Mouse (Mus musculus) CH12F3 (cell line): ENCODE measurements around the gene Reln.

Source experiments
- in situ Hi-C: fragments of 300-500 bp; cut with MboI; formaldehyde crosslinking; loops from 2 replicates; pipeline ENCODE4 v1.14.3; 2020; ENCODE audit warnings: low sequenced_read_pairs

Gene Reln

DNA sequence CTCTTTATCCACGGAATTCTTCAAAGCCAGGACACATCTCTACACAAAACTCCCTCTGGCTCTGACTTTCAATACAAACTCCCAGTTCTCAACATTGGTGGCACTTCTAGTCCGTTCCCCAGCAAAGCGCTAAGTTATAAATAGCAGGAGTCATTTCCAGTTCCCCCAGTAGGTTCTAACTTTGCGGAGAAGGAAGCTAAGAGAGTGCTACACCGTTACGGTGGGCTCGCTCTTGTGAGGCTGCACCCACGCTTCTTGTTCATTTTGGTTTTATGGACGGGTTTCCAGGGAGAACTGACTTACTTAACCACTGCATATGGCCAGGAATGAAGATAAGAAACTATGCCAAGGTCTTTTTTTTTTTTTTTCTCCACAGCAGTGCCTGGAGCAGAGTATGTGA lies 405.1 kb downstream of the Reln start:
- in situ Hi-C loops, result no loop called here

DNA sequence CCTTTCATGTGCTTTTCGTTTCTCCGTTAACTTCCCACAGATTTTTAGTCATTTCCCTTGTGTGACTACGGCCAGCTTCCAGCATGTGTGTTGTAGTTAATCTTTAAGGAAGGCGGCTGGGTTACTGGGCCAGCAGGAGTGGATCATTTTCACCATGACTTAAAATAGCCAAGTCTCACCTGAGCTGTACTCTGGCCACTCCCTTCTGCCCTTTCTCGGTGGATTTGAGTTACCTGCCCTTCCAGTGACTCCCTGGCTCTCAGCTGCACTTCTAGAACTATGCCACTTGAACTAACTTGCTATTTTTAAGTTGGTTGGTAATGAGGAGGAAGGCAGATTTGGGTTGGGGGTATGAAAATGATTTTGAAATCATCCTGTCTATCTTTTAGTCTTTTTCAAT lies 406.4 kb downstream of the Reln start:
- in situ Hi-C loops, result no loop called here

DNA sequence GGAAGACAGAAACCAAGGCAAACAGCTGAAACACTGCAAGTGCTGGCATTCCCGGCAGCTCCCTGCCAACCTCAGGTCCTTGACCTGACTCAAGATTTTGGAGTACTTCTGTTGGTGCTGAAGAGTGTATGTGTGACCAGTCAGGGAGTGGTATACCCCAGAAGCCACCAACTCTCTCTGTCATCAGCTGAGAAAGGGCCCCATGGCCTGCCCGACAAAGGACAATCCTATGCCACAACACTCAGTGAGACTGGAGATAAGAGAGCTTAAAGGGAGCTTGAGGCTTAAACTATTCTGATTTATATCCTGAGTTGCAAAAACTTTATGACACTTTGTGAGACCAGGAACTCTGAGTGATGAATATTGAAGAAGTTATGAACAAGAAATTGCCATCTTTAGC lies 407.9 kb downstream of the Reln start:
- in situ Hi-C loops, result no loop called here

DNA sequence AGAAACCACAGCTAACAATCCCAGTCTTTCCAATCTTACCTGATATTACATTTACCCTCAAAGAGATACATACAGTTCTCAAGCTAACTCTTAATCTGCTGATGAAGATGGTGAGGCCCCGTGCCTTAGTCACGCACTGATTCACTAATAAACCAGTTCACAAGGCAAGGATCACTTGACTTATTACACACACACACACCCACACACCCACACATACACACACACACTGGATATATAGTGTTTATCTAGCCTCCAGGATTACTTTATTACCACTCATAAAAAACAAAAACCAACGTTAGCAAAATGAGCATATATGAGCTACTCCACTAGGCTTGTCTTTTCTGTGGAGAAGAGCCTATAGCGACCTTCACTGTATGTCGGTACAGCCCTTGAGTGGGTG lies 408.4 kb downstream of the Reln start:
- in situ Hi-C loops, result no loop called here

DNA sequence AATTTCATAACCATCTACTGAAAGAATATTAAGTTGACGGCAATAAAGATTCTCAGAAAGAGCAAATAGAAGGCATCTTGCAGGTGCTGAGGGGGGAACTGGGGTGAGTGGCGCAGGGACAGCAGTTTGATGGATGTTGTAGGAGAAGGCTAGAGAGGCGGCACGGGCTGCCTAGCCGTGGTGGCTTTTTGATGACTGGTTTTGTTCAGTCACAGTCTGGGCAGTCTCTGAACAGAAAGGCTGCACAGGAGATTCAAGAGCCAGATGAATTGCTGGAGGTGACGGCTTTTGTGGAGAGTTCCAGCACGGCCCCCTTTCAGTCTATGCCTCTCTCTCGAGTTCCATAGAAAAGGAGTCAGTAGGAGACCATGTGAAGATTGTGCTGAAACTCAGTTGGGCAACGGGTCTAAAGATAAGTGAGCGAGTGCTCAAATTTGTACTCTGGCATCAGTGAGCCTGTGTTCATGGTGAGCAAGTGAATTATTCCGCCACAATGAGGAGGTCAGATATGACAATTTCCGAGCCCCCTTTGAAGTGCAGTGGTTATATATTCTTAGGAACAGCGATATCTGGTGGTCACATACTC lies 409.6 kb downstream of the Reln start:
- in situ Hi-C loops, result no loop called here

DNA sequence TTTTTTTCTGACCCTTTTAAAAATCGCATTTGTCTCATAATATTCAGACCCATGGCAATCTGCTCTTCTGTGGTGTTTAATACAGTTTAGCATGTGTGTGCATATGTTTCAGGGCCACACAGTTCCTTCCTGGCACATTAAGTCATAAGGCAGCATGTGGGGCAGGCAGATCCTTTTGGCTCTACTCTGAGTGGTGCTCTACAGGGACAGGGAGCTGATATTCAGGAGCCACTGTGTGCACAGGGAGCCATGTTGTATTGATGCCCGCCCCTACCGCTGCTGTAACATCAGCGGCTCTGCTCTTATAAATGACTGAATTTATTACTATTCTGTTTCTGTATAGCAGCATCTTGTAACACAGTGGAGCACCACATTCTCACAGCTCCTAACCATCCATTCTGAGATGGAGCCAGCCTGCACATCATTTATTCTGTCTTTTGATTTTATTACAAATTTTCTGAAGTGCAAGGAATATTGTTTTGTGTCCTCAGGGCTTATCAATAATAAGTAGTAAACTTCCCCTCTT lies 410.3 kb downstream of the Reln start:
- in situ Hi-C loops, result no loop called here

DNA sequence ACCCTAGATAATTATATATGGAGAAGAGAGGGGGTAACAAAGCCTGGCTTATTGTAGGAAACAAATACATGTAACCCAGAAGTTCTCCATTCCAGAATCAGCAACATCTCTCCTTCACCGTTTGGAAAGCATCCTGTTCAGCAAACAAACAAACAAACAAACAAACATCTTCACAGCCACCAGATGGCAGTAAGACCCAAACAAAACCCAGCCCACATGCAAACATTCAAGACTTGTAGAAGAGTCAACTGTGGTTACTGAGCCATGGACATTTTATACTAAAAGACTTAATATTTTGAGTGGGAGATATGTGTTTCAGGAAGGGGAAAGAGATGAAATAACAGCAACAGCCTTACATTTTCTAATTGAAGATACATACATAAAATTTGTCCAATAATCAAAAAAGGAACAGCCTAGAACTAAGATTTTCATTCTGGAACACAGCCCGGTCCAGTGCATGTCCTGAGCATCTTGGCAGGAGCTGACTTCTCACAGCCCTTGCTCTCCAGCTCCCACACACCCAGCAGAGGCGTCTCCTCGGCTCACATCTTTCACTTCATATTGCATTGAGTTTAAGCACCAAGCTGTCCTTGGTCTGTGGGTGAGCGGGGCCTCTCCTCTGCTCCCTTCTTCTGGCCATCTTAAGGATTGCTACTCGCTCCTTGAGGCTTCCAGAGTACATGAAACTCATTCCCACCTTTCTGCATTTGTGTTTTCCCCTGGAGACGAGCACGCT lies 411.0 kb downstream of the Reln start:
- in situ Hi-C loops, result no loop called here

DNA sequence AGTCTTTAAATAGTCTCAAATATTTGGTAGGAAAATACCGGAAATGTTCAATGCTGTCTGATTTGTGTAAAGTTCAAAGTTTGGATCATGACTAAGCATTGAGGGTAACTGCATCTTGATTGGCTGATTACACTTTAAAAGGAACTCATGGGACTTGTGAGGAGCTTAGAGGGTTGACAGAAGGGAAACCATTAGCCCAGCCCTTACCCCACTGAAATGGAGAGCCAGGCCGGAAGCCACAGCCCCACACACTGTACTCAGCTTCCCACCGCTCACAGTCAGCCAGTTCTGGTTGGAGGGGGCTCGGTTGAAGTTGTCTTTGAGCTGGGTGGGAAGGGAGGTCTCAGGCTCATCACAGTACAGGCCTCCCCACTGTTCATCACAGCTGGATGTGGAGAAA lies 413.4 kb downstream of the Reln start:
- in situ Hi-C loops, result no loop called here

DNA sequence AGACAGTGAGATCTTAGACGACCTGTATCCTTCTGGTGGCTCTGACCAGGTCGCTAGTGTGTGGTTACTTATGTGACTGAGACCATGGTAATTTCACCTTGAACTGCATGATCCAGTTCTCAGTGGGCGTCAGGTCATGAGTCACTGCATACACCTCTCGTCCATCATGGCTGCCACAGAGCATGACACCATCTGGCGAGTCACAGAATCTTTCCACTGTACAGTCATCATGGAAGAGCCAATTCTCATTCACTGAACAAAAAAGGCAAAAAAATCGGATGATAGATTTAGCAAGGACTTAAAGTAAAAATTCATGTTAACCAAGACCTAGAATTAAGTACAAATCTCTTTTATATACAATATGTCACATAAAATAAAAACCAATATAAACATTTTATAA lies 424.2 kb downstream of the Reln start:
- in situ Hi-C loops, result no loop called here

DNA sequence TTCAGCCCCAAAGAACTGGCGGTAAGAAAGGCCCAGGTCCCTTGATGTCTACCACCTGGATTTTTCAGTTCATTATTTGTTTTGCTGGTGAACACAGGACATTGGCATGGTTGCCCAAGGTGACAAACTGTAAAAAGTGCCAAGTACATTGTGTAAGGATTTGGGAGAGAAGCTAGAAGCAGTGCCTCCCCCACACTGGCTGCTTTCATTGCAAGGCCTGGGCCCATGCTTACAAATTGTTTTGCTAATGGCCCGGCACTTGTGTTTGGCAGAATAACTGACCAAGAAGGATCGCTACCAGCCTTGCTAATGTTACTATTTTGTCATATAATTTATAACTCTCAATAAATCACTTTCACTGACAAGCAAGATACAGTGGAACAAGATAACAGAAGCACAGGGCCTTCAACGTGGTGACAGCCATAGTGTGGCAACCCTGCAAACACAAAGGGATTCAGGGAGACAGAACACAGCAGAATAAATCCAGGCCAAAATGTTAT lies 425.2 kb downstream of the Reln start:
- in situ Hi-C loops, result no loop called here

DNA sequence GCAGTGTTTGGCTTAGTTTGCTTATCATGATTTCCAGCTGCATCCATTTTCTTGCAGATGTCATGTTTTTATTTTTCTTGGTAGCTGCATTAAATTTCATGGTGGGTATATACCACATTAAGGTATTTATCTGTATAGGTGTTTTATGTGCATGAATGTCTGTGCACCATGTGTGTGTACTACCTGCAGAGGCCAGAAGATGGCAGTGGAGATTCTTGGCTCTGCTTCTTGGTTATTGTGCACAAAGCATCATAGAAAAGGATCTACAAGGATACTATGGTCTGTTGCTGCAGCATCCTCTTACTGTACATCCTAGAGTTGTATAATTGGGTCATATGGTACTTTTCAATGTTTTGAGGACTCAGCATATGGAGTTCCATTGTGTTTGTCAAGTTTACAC lies 428.5 kb downstream of the Reln start:
- in situ Hi-C loops, result no loop called here

DNA sequence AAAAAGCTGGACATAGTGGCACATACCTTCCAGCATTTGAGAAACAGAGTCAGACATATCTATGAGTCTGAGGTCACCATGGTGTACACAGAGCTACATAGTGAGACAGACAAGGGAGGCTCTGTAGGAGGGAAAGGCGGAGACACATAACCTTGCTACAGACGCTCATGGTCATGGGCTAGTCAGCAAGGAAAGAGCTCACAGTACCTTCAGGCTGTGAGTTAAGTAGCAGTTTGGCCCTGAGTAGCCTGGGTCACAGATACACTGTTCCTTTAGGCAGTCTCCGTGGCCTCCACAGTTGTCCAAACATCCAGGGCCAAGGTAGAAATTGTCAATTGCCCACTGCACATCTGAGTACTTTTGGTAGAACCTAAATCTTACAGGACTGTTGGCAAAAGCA lies 429.7 kb downstream of the Reln start:
- in situ Hi-C loops, result no loop called here

DNA sequence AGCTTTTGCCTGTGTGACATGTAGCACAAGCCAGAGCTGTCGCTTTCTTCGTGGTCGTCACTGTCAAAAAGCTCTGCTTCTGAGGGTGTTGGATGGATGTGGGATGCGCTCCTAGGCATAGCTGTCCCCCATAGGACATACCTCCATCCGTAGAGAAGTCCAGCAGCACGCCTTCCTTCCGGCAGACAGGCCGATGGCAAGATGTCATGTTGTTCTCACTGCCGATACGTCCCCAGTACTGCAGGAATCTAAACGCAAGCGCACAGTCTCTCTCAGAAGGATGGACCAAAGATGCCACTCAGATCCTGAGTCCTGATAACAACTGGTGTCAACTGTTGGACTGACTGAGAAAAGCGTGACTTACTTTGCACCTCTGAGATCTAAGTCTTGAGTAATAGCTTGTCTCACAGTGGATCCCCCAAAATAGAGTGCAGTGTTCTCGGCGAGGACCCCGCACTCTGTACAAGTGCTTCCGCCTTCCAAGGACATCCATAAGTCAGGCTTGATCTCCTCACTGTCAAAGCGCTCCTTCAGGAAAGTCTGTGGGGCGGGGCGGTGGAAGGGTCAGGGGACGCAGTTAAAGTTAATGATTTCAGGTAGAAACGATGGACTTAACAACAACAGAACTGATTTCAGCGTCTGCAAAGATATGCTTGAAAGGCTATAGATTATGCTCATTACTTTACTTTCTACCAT lies 431.5 kb downstream of the Reln start:
- in situ Hi-C loops, result no loop called here

DNA sequence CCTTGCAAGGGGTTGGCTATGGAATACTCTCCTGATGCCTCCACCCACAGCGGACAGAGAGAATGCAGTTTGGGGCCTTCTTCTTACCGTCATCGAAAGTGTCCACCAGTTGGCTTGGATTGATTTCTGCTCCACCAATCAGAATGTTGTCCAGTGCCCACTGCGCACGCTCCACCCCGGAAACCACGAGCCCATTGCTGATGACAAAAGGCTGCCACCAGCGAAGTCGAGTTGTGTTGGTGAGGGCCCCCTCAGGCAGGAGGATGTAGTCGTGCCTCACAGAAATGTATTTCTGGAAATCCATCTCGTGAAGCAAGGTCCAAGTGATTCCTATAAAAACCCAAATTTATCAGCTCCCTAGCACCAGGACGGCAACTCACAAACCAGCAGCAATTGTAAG lies 433.8 kb downstream of the Reln start:
- in situ Hi-C loops, result no loop called here

DNA sequence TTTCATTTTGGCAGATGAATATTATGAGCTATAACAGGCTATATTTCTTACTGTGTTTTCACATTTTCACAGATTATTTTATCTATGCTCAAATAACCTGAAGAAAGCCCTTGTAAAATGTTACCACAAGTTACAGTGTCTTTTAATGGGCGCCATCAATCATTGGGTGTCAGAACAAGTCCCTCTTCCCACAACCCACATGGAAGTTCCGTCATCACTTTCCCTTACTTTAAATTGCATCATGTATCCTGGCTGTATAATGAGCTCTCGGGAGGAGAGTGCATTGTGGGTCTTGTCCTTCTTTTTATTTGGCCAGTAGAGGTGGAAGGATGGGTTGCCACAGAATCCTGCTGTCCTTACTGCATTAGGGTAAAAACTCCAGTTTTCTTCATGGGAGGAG lies 434.8 kb downstream of the Reln start:
- in situ Hi-C loops, result no loop called here

DNA sequence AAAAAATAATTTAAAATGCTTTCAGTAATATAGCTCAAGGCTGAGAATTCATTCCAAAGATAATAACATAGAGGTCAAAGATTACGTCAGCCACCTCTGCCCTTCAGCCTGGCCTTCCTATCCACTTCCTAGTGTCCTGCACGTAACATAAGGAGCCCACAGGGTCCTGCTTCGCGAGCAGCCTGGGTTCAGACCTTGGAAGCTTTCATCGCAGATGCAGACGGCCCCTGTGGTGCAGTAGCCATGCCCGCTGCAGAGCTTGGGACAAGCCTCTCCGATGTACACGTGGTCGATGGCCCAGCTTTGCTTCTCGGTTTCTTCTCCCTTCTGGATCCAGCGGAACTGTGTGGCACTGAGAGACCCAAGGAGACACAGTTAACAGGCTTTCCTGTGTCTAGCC lies 443.1 kb downstream of the Reln start:
- in situ Hi-C loops, result no loop called here

DNA sequence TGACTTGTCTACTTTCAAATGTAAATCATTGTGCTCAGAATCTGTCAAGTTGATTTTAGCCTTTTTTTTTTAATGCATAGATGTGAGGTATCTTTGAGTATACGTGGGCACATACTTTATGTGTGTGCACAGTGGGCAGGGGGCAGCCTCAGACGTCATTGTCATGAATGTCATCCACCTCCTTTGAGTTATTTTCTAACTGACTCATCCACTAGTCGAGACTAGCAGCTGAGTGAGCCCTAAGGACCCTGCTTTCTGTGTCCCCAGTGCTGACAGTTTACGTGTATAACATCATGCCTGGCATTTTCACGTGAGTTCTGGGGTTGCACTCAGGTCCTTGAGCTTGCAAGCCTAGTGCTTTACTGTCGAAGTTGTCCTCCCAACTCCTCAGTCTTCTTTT lies 443.6 kb downstream of the Reln start:
- in situ Hi-C loops, result no loop called here

DNA sequence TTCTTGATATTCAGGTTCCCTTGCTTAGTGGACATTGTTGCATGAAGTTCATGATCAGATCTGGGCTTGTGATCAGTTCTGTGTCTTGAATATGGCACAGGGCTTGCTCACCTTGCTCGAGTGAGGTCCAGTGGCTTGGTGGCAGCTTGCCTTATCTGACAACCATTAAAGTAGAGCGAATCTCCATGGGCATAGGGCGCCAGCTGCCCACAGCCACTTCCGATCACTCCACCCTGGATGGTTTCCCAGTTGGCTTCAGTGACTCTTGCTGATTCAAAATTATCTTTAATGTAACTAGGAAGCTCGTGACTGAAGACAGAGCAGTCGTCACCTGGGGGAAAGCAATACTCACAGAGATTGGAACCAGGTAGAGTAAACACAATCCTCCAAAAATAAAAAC lies 445.6 kb downstream of the Reln start:
- in situ Hi-C loops, result no loop called here

DNA sequence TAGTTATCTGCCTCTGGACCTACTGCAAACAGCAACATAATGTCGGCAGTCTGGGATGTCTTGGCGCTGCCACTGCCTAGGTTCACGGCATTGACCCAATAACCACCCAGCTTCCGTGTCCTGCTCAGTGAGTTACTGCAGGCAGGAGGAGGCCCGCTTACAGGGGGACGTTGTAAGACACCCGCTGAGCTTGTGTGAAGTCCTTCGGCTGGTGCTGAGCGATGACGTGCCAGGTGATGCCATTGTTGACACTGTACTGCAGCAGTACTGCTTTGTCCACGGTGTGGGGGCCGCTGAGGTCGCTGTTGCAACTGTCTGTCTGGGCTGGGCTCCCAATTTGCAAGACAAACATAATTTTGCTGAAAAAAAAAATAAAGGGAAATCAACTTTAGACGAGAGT lies 447.9 kb downstream of the Reln start:
- in situ Hi-C loops, result no loop called here

DNA sequence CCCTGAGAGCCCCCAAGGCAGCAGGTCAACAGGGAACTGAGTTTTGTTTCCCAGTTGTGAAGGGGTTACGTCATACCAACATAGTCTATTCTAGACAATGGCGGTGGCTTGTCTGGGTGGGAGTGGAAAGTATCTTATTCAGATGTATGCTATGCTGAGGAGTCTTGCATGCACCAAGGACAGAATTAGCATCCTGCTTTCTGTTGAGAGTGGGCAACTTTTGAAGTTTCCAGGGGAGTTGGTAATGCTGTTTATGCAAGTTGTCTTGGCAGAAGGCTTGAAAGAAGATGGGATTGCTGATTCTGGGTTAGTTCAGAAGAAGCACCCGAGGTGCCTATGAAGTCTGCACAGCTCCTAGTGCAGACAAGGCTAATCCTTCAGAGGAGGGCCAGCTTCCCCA lies 450.3 kb downstream of the Reln start:
- in situ Hi-C loops, result no loop called here

DNA sequence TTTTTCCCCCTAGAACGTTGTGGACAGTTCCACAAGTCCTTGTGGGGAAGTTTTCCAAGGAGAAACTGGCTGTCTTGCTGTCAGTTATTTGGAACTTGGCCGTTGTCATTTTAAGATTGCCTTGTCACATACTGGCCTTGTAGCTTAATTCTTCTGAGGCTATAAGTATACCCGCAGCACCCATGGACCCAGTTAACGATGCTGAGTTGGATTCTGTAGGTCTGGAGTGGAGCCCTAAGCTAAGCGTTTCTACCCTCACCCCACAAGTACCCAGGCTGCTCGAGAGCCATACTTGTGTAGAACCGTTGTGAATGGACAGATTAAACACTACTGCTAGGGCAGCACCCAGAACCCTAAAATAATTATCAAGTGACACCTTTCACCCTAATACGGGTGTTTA lies 477.8 kb downstream of the Reln start:
- in situ Hi-C loops, result no loop called here

DNA sequence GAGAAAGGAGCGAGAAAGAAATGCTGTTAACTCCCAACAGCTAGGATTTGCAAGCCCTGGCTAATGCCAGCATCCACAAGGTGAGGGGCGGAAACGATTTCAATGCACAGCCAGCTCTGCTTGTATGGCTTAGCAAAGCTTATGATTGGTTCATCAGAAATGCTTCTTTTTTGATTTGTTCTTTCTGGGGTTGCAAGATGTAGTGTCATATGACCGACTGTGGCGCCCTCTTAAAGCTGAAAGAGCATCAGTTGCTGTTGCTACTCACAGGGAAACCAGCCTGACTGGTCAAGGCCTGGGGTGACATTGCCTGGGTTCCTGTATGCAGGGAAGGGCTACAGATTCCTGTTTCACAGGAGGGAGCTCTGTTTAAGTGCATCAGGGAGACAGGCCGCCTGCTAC lies 478.2 kb downstream of the Reln start:
- in situ Hi-C loops, result no loop called here
